Mouse (Mus musculus) spleen, adult 2 months (tissue): ENCODE data around the gene Slc12a5. TPM values are rescaled to one million over a fixed set of nuclear protein-coding genes. Genes with fewer than 3 reads are reported as not detected.
A peak's percentile ranks its signal among the peaks of the same experiment; 100 is the strongest.

ENCODE experiments used
- DNase-seq, 2 experiments: peaks; one replicate each; pipeline versions ENCODE4 v3.0.0 to v3.0.0-alpha.2; 2012 to 2021; ENCODE audit warnings: low spot score in 2 of 2, low read depth in 1 of 2
- H3K27ac ChIP-seq: fragments of 200-500 bp; 2 replicates; pipeline ENCODE4 v1.5.1; 2012; ENCODE audit warnings: low read length, inconsistent platforms; ENCODE audit not compliant: insufficient read depth
- H3K27me3 ChIP-seq: fragments of 200-500 bp; 2 replicates; pipeline ENCODE4 v1.6.1; 2012; ENCODE audit warnings: mild to moderate bottlenecking, moderate library complexity, low read length, inconsistent platforms; ENCODE audit not compliant: control insufficient read depth, insufficient read depth
- H3K36me3 ChIP-seq: fragments of 200-500 bp; 2 replicates; pipeline ENCODE4 v1.6.1; 2012; ENCODE audit warnings: mild to moderate bottlenecking, low read length, inconsistent platforms; ENCODE audit not compliant: control insufficient read depth, insufficient read depth
- H3K4me1 ChIP-seq: fragments of 200-500 bp; 2 replicates; pipeline ENCODE4 v1.6.1; 2011; ENCODE audit warnings: inconsistent platforms; ENCODE audit not compliant: control insufficient read depth, insufficient read depth, insufficient read length
- H3K4me3 ChIP-seq: fragments of 200-500 bp; 2 replicates; pipeline ENCODE4 v1.5.1; 2011; ENCODE audit warnings: mild to moderate bottlenecking, inconsistent platforms; ENCODE audit not compliant: insufficient read depth, insufficient read length; ENCODE audit errors: extremely low read depth
- CTCF ChIP-seq: fragments of 200-500 bp; IDR thresholded peaks from 2 replicates; pipeline ENCODE4 v1.5.1; 2011; ENCODE audit warnings: mild to moderate bottlenecking, inconsistent platforms; ENCODE audit not compliant: insufficient read depth, insufficient read length, insufficient replicate concordance; ENCODE audit errors: extremely low read depth
- POLR2A ChIP-seq: fragments of 200-500 bp; IDR thresholded peaks from 2 replicates; pipeline ENCODE4 v1.6.1; 2011; ENCODE audit warnings: low read depth, low read length, inconsistent platforms
- WGBS: fragments of 180-500 bp; shearing (Covaris S2); methylation state at CpG from one replicate; pipeline ENCODE4 v1.1.7; 2018; 5-methylcytosine and 5-hydroxymethylcytosine counted together
- polyA plus RNA-seq: library from polyadenylated mRNA; depleted of rRNA; stranded (reverse); fragments of >200 nt; gene quantifications from 2 replicates; pipeline ENCODE4 v1.2.3, GENCODE M21; 2012

The Slc12a5 gene
- polyA plus RNA-seq, 1 experiment = 1.3 TPM

DNA sequence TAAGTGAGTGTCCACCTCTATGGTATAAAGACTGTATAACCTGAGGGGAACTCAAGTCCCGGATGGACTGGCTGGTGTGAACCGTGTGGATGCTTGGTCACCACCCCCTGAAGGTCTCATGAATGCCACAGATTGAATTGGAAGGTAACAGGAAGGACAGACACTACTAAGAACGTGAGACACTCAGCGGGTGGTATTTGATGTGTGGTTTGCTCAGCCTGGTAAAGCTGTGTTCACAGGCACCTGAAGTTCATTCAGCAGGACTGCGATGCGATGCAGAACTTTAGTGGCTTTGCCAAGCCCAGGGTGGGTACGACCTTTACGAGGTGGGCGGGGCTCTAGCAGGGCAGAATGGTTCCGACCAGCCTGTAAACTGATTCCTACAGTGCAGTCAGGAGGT is 43.2 kb upstream of the Slc12a5 start:
- DNase-seq = no peak
- WGBS = 63% methylated on average over 10 of the region's 10 CpGs

DNA sequence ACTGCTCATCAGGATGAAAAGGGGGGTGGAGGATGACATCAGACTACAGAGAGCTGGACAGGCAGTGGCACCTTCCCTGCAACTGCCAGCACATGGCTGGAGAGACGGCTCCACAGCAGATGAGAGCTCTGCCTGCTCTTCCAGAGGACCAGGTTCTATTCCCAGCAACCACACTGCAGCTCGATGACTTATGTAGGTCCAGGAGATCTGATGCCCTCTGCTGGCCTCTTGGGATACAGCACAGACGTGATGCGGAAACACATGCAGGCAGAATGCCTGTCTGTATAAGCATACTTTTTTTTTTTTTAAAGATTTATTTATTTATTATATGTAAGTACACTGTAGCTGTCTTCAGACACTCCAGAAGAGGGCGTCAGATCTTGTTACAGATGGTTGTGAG is 42.3 kb upstream of the Slc12a5 start:
- no peaks in the 10 kb centered on the region for H3K36me3 ChIP-seq
- H3K27ac ChIP-seq = no peak overlapping the region
- H3K4me1 ChIP-seq = peaks cover 12% of the 10 kb centered on the region; the same call in 1 of the 2 replicates
- 79% methylated on average over 5 of the region's 5 CpGs for WGBS
- peak in 1 of 2 experiments; percentile 44 for DNase-seq
- no peak overlapping the region for H3K4me3 ChIP-seq
- TF ChIP-seq CTCF (peak; percentile 48; the same call in 1 of the 2 replicates), POLR2A (no peak)
- H3K27me3 ChIP-seq = no peaks in the 10 kb centered on the region

More for the DNA sequence above, 43.2 kb upstream of the Slc12a5 start:
- H3K4me1 ChIP-seq = peaks cover 18% of the 10 kb centered on the region; the same call in 1 of the 2 replicates
- H3K27ac ChIP-seq = no peak overlapping the region
- no peak overlapping the region for H3K4me3 ChIP-seq
- H3K36me3 ChIP-seq = no peaks in the 10 kb centered on the region
- H3K27me3 ChIP-seq = no peaks in the 10 kb centered on the region
- TF ChIP-seq CTCF = no peak
- no peak for TF ChIP-seq POLR2A

DNA sequence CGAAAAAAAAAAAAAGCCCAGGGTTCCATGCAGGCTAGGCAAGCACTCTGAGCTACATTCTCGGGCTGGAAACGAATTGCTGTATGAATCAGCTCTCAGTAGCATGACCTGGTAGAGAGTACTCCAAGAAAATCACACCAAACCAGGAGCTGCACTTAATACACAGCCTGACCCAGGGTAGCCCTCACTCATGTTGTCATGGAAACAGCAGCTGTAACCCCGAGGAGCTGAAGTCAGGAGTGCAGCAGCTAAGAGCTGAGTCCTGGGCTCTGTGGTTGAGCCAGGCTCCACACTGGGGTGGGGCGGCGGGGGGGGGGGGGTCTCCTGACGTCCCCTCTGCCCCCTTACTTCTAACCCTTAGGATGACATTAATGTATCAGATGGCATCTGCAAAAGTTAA is 38.6 kb upstream of the Slc12a5 start:
- H3K4me3 ChIP-seq = no peak overlapping the region
- TF ChIP-seq CTCF = no peak
- no peak for TF ChIP-seq POLR2A
- 75% methylated on average over 7 of the region's 7 CpGs for whole genome bisulfite sequencing
- H3K27ac ChIP-seq = no peak overlapping the region
- no peak for DNase-seq
- H3K36me3 ChIP-seq = no peaks in the 10 kb centered on the region
- H3K27me3 ChIP-seq = no peaks in the 10 kb centered on the region
- H3K4me1 ChIP-seq = peaks cover 4% of the 10 kb centered on the region; the same call in 1 of the 2 replicates

DNA sequence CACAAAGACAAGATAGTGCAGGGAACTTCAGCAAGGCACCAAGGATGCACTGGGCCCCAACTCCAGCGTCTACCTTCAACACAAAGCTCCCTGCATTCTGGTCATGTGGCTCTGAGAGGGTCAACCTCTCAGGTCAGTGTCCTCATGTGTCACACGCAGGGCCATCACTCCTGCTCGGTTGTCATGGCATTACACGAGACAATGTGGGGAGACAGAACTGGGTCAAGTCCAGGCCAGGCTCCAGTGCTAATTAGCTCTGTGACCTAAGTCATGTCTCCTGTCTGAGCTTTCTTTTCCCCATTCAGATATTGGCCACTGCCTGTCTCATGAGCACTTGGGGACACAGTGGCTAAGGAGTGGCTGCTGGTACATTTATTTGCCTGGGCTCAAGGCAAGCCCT is 37.3 kb upstream of the Slc12a5 start:
- Histone ChIP-seq H3K4me1 (no peaks in the 10 kb centered on the region; the same call in 1 of the 2 replicates), H3K27me3 (no peaks in the 10 kb centered on the region), H3K4me3 (no peak overlapping the region), H3K27ac (no peak overlapping the region), H3K36me3 (no peaks in the 10 kb centered on the region)
- no peak for DNase-seq
- no peak for TF ChIP-seq CTCF
- TF ChIP-seq POLR2A = no peak
- WGBS = 87% methylated on average over 4 of the region's 4 CpGs

DNA sequence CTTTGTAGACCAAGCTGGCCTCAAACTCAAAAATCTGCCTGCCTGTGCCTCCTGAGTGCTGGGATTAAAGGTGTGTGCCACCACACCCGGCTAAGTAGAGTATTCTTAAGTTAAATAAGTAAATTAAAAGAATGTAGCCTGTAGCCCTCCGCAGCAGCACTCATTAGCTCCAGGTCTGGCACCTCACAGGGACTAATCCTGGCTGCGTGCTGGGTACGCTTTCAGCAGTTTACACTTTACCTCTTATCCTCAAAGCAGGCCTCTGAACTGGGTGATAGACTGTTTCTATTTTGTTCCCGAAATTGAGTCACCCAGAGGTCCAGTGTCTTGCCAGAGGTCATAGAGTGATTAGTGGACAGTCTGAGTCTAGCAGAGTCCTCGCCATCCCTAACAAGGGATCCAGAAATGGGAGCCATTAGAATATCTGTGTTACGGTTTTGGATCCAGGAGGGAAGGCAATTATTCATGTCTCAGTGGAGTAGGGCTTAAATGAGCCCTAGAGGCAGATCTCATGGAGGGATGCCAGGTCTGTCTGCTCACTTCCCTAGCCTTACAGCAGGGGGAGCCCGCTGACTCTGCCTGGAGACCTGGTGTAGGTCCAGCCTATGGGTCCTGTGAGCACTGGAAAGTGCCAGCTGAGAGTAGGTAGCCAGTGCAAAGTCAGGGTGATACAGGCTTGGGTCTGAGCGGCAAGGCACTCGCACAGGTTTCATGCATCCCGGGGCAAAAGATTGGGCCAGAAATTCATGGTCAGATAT is 36.3 kb upstream of the Slc12a5 start:
- peak; percentile 45 to 88 for DNase-seq
- Histone ChIP-seq H3K27ac (no peak overlapping the region), H3K4me1 (no peaks in the 10 kb centered on the region), H3K4me3 (no peak overlapping the region), H3K36me3 (no peaks in the 10 kb centered on the region), H3K27me3 (no peaks in the 10 kb centered on the region)
- 47% methylated on average over 11 of the region's 11 CpGs for WGBS
- TF ChIP-seq POLR2A (no peak), CTCF (peak; percentile 90; the same call in 1 of the 2 replicates)

DNA sequence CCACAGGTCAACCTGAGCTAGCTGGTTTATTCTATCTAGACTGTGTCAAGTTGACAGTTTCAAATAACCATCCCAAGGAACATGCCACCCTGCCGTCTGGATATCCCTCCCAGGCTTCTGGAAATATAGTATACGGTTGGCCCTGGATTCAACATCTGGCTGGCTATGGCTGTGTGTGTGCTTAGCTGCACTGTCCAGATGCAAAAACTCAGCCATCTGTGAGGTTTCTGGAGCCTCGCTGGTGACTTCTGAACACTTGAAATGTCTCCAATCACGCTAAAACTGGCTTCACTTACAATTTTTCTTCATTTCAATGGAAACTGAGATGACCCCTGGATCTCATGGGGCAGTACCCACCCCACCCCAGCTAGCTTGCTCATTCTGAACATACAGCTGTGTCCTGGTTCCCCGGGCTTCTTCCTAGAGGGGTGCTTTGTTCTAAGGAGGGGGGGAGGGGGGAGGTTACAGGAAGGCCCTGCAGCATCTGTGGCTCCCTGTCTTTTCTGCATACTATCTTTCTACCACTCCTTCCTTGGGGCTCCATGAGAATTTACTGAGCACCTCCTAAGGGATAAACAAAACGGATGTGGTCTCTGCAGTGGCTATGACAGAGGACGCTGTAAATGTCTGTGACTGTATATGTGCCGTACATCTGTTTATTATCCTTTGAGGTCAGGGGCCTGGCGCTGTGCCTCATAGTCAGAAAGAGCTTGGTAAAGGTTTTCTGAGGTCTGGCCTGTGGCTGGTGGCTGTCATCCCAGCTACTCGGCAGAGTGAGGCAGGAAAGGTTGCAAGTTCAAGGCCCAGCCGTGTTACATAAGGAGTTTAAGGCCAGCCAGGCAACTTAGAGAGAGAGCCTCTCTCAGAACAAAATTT is 29.7 kb upstream of the Slc12a5 start:
- Histone ChIP-seq H3K4me1 (no peaks in the 10 kb centered on the region), H3K27ac (no peak overlapping the region), H3K4me3 (no peak overlapping the region), H3K36me3 (no peaks in the 10 kb centered on the region), H3K27me3 (peaks cover 3% of the 10 kb centered on the region)
- no peak for DNase-seq
- 61% methylated on average over 11 of the region's 11 CpGs for WGBS
- no peak for TF ChIP-seq POLR2A
- TF ChIP-seq CTCF = no peak
